Comparison of ENCODE assay signal across 8 mouse cellular contexts in genomic region chr19:36534011-36534765, GRCm38 (mm10). TPM values are rescaled to one million over a fixed set of nuclear protein-coding genes. Genes with fewer than 3 reads are reported as not detected.
A peak's percentile ranks its signal among the peaks of the same experiment; 100 is the strongest.
DNase-seq lines count a peak whose midpoint lies in the region; ATAC-seq and TF ChIP-seq lines count a peak whose summit lies in the region.

No protein-coding gene starts in this region.

- DNase-seq in 416B (ENCODE audit: low read depth) (peak; percentile 29), G1E (ENCODE audit: low spot score) (no peak), adipocyte (ENCODE audit: low spot score) (no peak)
- peak; percentile 28 to 67 for DNase-seq in kidney, postnatal 25 days
- DNase-seq in lung, postnatal 36 days: peak; percentile 13

- no peak overlapping the region for H3K27ac ChIP-seq in cortical plate, adult 2 months (ENCODE audit: insufficient read depth, low read length)
- H3K27ac ChIP-seq in heart, embryonic 16.5 days (ENCODE audit: low read length): peak overlapping the region; percentile 64
- peak overlapping the region; percentile 55 for H3K27ac ChIP-seq in stomach, embryonic 15.5 days

- 0 out of 2 replicates have a peak overlapping the region, but pooled peaks have one; percentile 20 for H3K9ac ChIP-seq in heart, embryonic 16.5 days (ENCODE audit: low read length)
- H3K9ac ChIP-seq in stomach, embryonic 15.5 days: no peak overlapping the region

- no peaks in the 10 kb centered on the region for H3K9me3 ChIP-seq in G1E (replicated peaks)
- no peaks in the 10 kb centered on the region for H3K9me3 ChIP-seq in heart, embryonic 16.5 days (replicated peaks; ENCODE audit: control insufficient read depth, low read length)
- H3K9me3 ChIP-seq in stomach, embryonic 15.5 days: no peaks in the 10 kb centered on the region

- no peak for TF ChIP-seq POLR2A in cortical plate, adult 2 months (IDR thresholded peaks at IDR 0.05; ENCODE audit: extremely low read depth, insufficient read depth, low read length)

- no peaks in the 10 kb centered on the region for H3K36me3 ChIP-seq in G1E (replicated peaks)
- no peaks in the 10 kb centered on the region for H3K36me3 ChIP-seq in heart, embryonic 16.5 days (ENCODE audit: control insufficient read depth, insufficient read depth)
- H3K36me3 ChIP-seq in stomach, embryonic 15.5 days: no peaks in the 10 kb centered on the region

- H3K4me2 ChIP-seq in heart, embryonic 16.5 days (ENCODE audit: low read depth, low read length): peak overlapping the region; percentile 43
- H3K4me2 ChIP-seq in stomach, embryonic 15.5 days: peak overlapping the region; percentile 44

- H3K4me1 ChIP-seq in G1E (ENCODE audit: insufficient read depth, low read depth, low read length): peaks cover 5% of the 10 kb centered on the region; the same call in 1 of the 2 replicates
- peaks cover 6% of the 10 kb centered on the region for H3K4me1 ChIP-seq in cortical plate, adult 2 months (ENCODE audit: control insufficient read depth, insufficient read depth, low read length)
- H3K4me1 ChIP-seq in heart, embryonic 16.5 days (ENCODE audit: control insufficient read depth, insufficient read depth, low read length): peaks cover 11% of the 10 kb centered on the region
- peaks cover 12% of the 10 kb centered on the region for H3K4me1 ChIP-seq in stomach, embryonic 15.5 days

- peaks cover 27% of the 10 kb centered on the region for H3K27me3 ChIP-seq in G1E (ENCODE audit: insufficient read depth, low read length)
- no peaks in the 10 kb centered on the region for H3K27me3 ChIP-seq in heart, embryonic 16.5 days (ENCODE audit: control insufficient read depth, insufficient read depth, low read length)
- no peaks in the 10 kb centered on the region for H3K27me3 ChIP-seq in stomach, embryonic 15.5 days (replicated peaks)

- no peak for TF ChIP-seq CTCF in G1E (IDR thresholded peaks at IDR 0.05; ENCODE audit: low read depth, low read length)
- TF ChIP-seq CTCF in cortical plate, adult 2 months (IDR thresholded peaks at IDR 0.05; ENCODE audit: extremely low read depth, insufficient read depth, low read length): no peak

- H3K4me3 ChIP-seq in G1E (ENCODE audit: low read depth, low read length): no peak overlapping the region
- peak overlapping the region; percentile 28 for H3K4me3 ChIP-seq in cortical plate, adult 2 months (ENCODE audit: insufficient read depth, low read length)
- peak overlapping the region; percentile 19 for H3K4me3 ChIP-seq in heart, embryonic 16.5 days (ENCODE audit: low read length)
- peak overlapping the region; percentile 20 for H3K4me3 ChIP-seq in stomach, embryonic 15.5 days (replicated peaks)

- WGBS in heart, embryonic 16.5 days: 35% methylated on average over 17 of the region's 17 CpGs
- 27% methylated on average over 17 of the region's 17 CpGs for WGBS in stomach, embryonic 15.5 days

- peak; percentile 22; the same call in 1 of the 2 replicates for ATAC-seq in G1E (ENCODE audit: extremely low read depth, insufficient number of reproducible peaks, low FRiP score, poor library complexity, severe bottlenecking)
- peak; percentile 47 for ATAC-seq in heart, embryonic 16.5 days (replicated peaks; ENCODE audit: extremely low read depth, insufficient read depth, low FRiP score)
- ATAC-seq in stomach, embryonic 15.5 days (ENCODE audit: insufficient read depth, low FRiP score, low read depth): peak; percentile 64; the same call in 1 of the 2 replicates

RNA-seq across cellular contexts. Expression of gene Hectd2, which starts 20.3 kb away (rescaled TPM):
- 0.75 TPM in 1 of 2 replicates, not detected in the other for total RNA-seq in G1E (2014; fragmentation: Nextera tagmentation)
- 0.33 and 0.52 TPM in 2 replicates for total RNA-seq in G1E (2017)
- polyA plus RNA-seq in G1E (2012): 0.05 and 0.06 TPM in 2 replicates
- polyA plus RNA-seq in cortical plate, adult 2 months (2012; rRNA removed): 12.8 and 15.0 TPM in 2 replicates
- 3.3 and 4.6 TPM in 2 replicates for polyA plus RNA-seq in heart, embryonic 16.5 days (2015; fragmentation: Nextera tagmentation; extraction: Ambion mirVana)
- 4.5 and 5.3 TPM in 2 replicates for polyA plus RNA-seq in stomach, embryonic 15.5 days (2015; fragmentation: Nextera tagmentation; extraction: Ambion mirVana)

Comparison
In these comparisons a context has a peak if more than half of its experiments do, and no peak if none do; other contexts are left out.
1. DNase-seq: peak in 416B (single experiment), kidney, postnatal 25 days (2 of 2) and lung, postnatal 36 days (single experiment); none in G1E (single experiment) and adipocyte (single experiment).
2. Peak in every context shown above with its lines, with median percentiles within 50 percentile points of each other: ATAC-seq.